Mouse (Mus musculus) ES-CJ7 (cell line): ENCODE measurements at regions not wholly inside any gene's neighbourhood (a gene's known extent, or its start where the extent isn't known, plus 50 kb on each side); places are given as distances from the start of the nearest gene placed in this dataset.
"Not testable (repeated sequence)": the region's sequence is repeated elsewhere in the genome, so short reads cannot be mapped to it uniquely, and the experiment has no call there.

Experiments used
- DNase-seq: peaks from one replicate; pipeline ENCODE4 v3.0.0; 2011; ENCODE audit warnings: low read depth, low spot score

- DNase-seq = no peak
Measured at GRCm38 (mm10) chr3:69669541-69669940, 52.2 kb upstream of the Nmd3 start.

- DNase-seq = no peak
Measured at GRCm38 (mm10) chr3:69667820-69668219, 54.0 kb upstream of the Nmd3 start.

GRCm38 (mm10) chr3:69667359-69667758 is 54.4 kb upstream of the Nmd3 start:
- DNase-seq = no peak

- no peak for DNase-seq
Measured at GRCm38 (mm10) chr3:69664277-69664676, 57.5 kb upstream of the Nmd3 start.

- DNase-seq = peak; percentile 24
Measured at GRCm38 (mm10) chr3:69658185-69658584, 59.4 kb upstream of the B3galnt1 start.

- no peak for DNase-seq
Measured at GRCm38 (mm10) chr3:69657570-69657969, 58.8 kb upstream of the B3galnt1 start.

- DNase-seq = not testable (repeated sequence)
Measured at GRCm38 (mm10) chr3:69655651-69656050, 56.9 kb upstream of the B3galnt1 start.

GRCm38 (mm10) chr3:69655001-69655400 is 56.2 kb upstream of the B3galnt1 start:
- DNase-seq = no peak

- DNase-seq = not testable (repeated sequence)
Measured at GRCm38 (mm10) chr3:69653361-69653760, 54.6 kb upstream of the B3galnt1 start.

- DNase-seq = no peak
Measured at GRCm38 (mm10) chr3:69649561-69649960, 50.8 kb upstream of the B3galnt1 start.
